Mouse (Mus musculus): ENCODE results near the gene Cfap100. TPM values are rescaled to one million over a fixed set of nuclear protein-coding genes. Genes with fewer than 3 reads are reported as not detected.

The Cfap100 gene
- polyA plus RNA-seq, 1 experiment, result not detected

DNA sequence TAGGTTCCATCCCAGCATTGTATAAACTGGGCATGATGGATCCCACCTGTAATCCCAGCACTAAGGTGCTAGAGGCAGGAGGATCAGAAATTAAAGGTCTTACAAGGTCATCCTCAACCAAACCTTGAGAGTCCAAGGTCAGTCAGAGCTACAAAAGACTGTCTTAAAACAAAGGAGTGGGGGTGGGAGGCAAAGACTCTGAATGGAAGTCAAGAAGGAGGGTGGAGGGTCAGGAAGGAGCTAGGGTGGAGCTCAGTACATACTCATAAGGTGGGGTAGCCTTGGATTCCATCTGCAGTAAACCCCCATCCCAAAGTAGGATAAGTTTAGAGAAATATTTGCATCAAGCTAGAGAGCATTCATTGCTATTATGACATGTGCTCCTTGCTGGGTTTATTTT, 24.0 kb upstream of the Cfap100 start:
- Histone ChIP-seq H3K4me3 (ENCODE audit: low read depth, low read length) (no peak overlapping the region), H3K27ac (ENCODE audit: insufficient read depth, low read length) (peak overlapping the region; percentile 38; the same call in 1 of the 2 replicates), H3K9me3 (replicated peaks; ENCODE audit: control insufficient read depth, insufficient read depth, low read length, poor library complexity, severe bottlenecking) (no peaks in the 10 kb centered on the region), H3K36me3 (ENCODE audit: control insufficient read depth, insufficient read depth, low read length, poor library complexity, severe bottlenecking) (no peaks in the 10 kb centered on the region), H3K9ac (ENCODE audit: low read depth, poor library complexity, severe bottlenecking) (no peak overlapping the region), H3K4me1 (ENCODE audit: control insufficient read depth, insufficient read depth, low read length) (no peaks in the 10 kb centered on the region), H3K27me3 (ENCODE audit: control insufficient read depth, insufficient read depth, low read length, poor library complexity, severe bottlenecking) (no peaks in the 10 kb centered on the region)
- no peak for TF ChIP-seq POLR2A (IDR thresholded peaks at IDR 0.05; ENCODE audit: insufficient read depth, low read length)
- peak; percentile 84 for TF ChIP-seq EP300 (IDR thresholded peaks at IDR 0.05; ENCODE audit: insufficient read depth, low read depth, low read length)

DNA sequence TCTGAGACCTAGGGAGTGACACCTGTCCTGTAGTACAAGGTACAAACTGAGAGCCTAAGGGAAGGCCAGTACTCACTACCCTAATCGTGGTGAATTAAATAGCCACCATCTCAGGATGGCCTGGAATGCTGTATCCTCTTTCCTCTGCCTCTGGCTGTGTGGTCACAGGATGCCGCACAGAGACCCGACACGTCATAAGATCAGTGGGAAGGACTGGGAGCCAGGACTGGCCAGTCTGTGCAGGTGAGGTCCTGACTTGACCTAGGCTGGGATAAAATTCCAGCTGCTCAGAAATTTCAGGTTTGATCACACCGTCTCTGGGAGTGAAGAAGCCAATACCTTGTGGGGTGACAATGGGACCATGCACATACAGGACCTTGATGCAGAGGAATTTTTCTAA, 22.9 kb upstream of the Cfap100 start:
- Histone ChIP-seq H3K9ac (ENCODE audit: low read depth, poor library complexity, severe bottlenecking) (no peak overlapping the region), H3K36me3 (ENCODE audit: control insufficient read depth, insufficient read depth, low read length, poor library complexity, severe bottlenecking) (no peaks in the 10 kb centered on the region)

DNA sequence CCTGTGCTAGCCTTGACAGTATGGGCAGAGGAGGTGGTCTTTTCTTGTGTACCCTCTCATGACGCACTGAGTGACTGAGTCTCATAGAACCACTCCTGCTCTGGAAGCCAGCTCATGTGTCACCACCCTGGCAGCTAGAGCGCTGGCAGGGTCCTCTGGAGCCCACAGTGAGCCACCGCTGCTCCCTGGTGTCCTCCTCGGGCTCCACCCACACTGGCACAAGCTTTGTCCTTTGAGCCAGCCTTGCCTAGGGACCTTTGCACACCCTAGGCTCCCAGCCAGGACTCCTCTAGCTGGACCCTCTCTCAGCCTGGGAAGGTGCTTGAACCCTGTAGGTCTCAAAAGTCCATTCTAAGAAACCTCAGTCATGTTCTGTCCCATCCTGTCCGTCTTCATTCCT, 22.1 kb upstream of the Cfap100 start:
- no peak overlapping the region for H3K9ac ChIP-seq (ENCODE audit: low read depth, poor library complexity, severe bottlenecking)
- no peak for TF ChIP-seq CTCF (IDR thresholded peaks at IDR 0.05; ENCODE audit: low read depth, low read length)
- H3K4me3 ChIP-seq (ENCODE audit: low read depth, low read length), result no peak overlapping the region
- H3K27ac ChIP-seq (ENCODE audit: insufficient read depth, low read length), result no peak overlapping the region
- no peaks in the 10 kb centered on the region for H3K9me3 ChIP-seq (replicated peaks; ENCODE audit: control insufficient read depth, insufficient read depth, low read length, poor library complexity, severe bottlenecking)
- H3K27me3 ChIP-seq (ENCODE audit: control insufficient read depth, insufficient read depth, low read length, poor library complexity, severe bottlenecking), result no peaks in the 10 kb centered on the region
- H3K36me3 ChIP-seq (ENCODE audit: control insufficient read depth, insufficient read depth, low read length, poor library complexity, severe bottlenecking), result no peaks in the 10 kb centered on the region
- H3K4me1 ChIP-seq (ENCODE audit: control insufficient read depth, insufficient read depth, low read length), result no peaks in the 10 kb centered on the region

More for the DNA sequence above, 22.9 kb upstream of the Cfap100 start:
- no peak overlapping the region for H3K27ac ChIP-seq (ENCODE audit: insufficient read depth, low read length)
- H3K4me1 ChIP-seq (ENCODE audit: control insufficient read depth, insufficient read depth, low read length), result no peaks in the 10 kb centered on the region
- TF ChIP-seq POLR2A (IDR thresholded peaks at IDR 0.05; ENCODE audit: insufficient read depth, low read length) (no peak), EP300 (IDR thresholded peaks at IDR 0.05; ENCODE audit: insufficient read depth, low read depth, low read length) (peak; percentile 75; the same call in 1 of the 2 replicates), CTCF (IDR thresholded peaks at IDR 0.05; ENCODE audit: low read depth, low read length) (no peak)
- no peaks in the 10 kb centered on the region for H3K9me3 ChIP-seq (replicated peaks; ENCODE audit: control insufficient read depth, insufficient read depth, low read length, poor library complexity, severe bottlenecking)
- H3K27me3 ChIP-seq (ENCODE audit: control insufficient read depth, insufficient read depth, low read length, poor library complexity, severe bottlenecking), result no peaks in the 10 kb centered on the region
- no peak overlapping the region for H3K4me3 ChIP-seq (ENCODE audit: low read depth, low read length)

DNA sequence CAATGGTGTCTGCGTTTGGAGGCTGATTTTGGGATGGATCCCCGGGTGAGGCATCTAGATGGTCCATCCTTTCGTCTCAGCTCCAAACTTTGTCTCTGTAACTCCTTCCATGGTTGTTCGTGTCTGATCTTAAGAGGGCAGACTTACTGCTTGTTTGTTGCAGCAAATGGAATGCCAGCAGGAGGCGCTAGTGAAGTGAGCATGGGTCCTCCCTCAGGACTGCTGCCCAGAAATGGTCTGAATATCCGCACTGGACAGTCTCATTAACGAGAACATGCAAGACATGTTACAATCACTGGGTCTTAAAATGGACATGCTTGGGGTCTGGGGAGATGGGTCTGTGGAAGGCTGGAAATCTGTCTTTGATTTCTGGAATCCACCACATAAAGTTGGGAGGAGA, 21.6 kb upstream of the Cfap100 start:
- Histone ChIP-seq H3K9ac (ENCODE audit: low read depth, poor library complexity, severe bottlenecking) (no peak overlapping the region), H3K36me3 (ENCODE audit: control insufficient read depth, insufficient read depth, low read length, poor library complexity, severe bottlenecking) (no peaks in the 10 kb centered on the region), H3K27ac (ENCODE audit: insufficient read depth, low read length) (no peak overlapping the region), H3K27me3 (ENCODE audit: control insufficient read depth, insufficient read depth, low read length, poor library complexity, severe bottlenecking) (no peaks in the 10 kb centered on the region), H3K4me3 (ENCODE audit: low read depth, low read length) (no peak overlapping the region), H3K9me3 (replicated peaks; ENCODE audit: control insufficient read depth, insufficient read depth, low read length, poor library complexity, severe bottlenecking) (no peaks in the 10 kb centered on the region), H3K4me1 (ENCODE audit: control insufficient read depth, insufficient read depth, low read length) (no peaks in the 10 kb centered on the region)
- TF ChIP-seq POLR2A (IDR thresholded peaks at IDR 0.05; ENCODE audit: insufficient read depth, low read length), result no peak
- TF ChIP-seq EP300 (IDR thresholded peaks at IDR 0.05; ENCODE audit: insufficient read depth, low read depth, low read length), result no peak
- TF ChIP-seq CTCF (IDR thresholded peaks at IDR 0.05; ENCODE audit: low read depth, low read length), result peak; percentile 91

- H3K4me1 ChIP-seq (ENCODE audit: control insufficient read depth, insufficient read depth, low read length), result no peaks in the 10 kb centered on the region
- TF ChIP-seq POLR2A (IDR thresholded peaks at IDR 0.05; ENCODE audit: insufficient read depth, low read length) (no peak), EP300 (IDR thresholded peaks at IDR 0.05; ENCODE audit: insufficient read depth, low read depth, low read length) (no peak), CTCF (IDR thresholded peaks at IDR 0.05; ENCODE audit: low read depth, low read length) (no peak)
- H3K9ac ChIP-seq (ENCODE audit: low read depth, poor library complexity, severe bottlenecking), result no peak overlapping the region
Observed at GRCm38 (mm10) chr6:90446883-90447282, 18.3 kb upstream of the Cfap100 start.

DNA sequence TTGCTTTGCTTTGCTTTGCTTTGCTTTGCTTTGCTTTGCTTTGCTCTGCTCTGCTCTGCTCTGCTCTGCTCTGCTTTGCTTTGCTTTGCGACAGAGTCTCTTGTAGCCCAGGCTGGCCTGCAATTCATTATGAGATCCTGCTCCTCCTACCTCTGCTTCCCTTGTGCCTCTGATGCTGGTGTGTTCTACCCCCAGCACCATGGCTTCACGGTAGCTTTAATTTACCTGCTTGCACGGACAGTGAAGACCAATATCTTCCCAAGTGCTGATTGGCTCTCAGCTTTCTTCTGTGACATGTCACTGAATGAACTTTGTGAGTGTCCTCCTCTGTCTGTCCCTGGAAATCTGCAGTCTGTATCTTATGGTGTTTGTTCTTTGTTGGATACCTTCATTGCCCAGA, 8.4 kb upstream of the Cfap100 start:
- TF ChIP-seq POLR2A (IDR thresholded peaks at IDR 0.05; ENCODE audit: insufficient read depth, low read length), result no peak
- Histone ChIP-seq H3K27me3 (ENCODE audit: control insufficient read depth, insufficient read depth, low read length, poor library complexity, severe bottlenecking) (no peaks in the 10 kb centered on the region), H3K9me3 (replicated peaks; ENCODE audit: control insufficient read depth, insufficient read depth, low read length, poor library complexity, severe bottlenecking) (no peaks in the 10 kb centered on the region), H3K4me1 (ENCODE audit: control insufficient read depth, insufficient read depth, low read length) (peaks cover 3% of the 10 kb centered on the region), H3K27ac (ENCODE audit: insufficient read depth, low read length) (peak overlapping the region; percentile 70), H3K4me3 (ENCODE audit: low read depth, low read length) (peak overlapping the region; percentile 36; the same call in 1 of the 2 replicates), H3K36me3 (ENCODE audit: control insufficient read depth, insufficient read depth, low read length, poor library complexity, severe bottlenecking) (no peaks in the 10 kb centered on the region), H3K9ac (ENCODE audit: low read depth, poor library complexity, severe bottlenecking) (no peak overlapping the region)

More at GRCm38 (mm10) chr6:90446883-90447282, 18.3 kb upstream of the Cfap100 start:
- H3K9me3 ChIP-seq (replicated peaks; ENCODE audit: control insufficient read depth, insufficient read depth, low read length, poor library complexity, severe bottlenecking), result no peaks in the 10 kb centered on the region
- no peaks in the 10 kb centered on the region for H3K36me3 ChIP-seq (ENCODE audit: control insufficient read depth, insufficient read depth, low read length, poor library complexity, severe bottlenecking)
- no peak overlapping the region for H3K4me3 ChIP-seq (ENCODE audit: low read depth, low read length)
- H3K27me3 ChIP-seq (ENCODE audit: control insufficient read depth, insufficient read depth, low read length, poor library complexity, severe bottlenecking), result no peaks in the 10 kb centered on the region
- H3K27ac ChIP-seq (ENCODE audit: insufficient read depth, low read length), result no peak overlapping the region

Measured in ES-Bruce4 (cell line).